Mouse (Mus musculus): ENCODE results near the gene Rbm4b. TPM values are rescaled to one million over a fixed set of nuclear protein-coding genes. Genes with fewer than 3 reads are reported as not detected.
A peak's percentile ranks its signal among the peaks of the same experiment; 100 is the strongest.

The Rbm4b gene
- polyA plus RNA-seq, 1 experiment from 2014 or later, result 116 TPM

- WGBS, result 67% methylated on average over 1 of the region's 1 CpGs
Observed at GRCm38 (mm10) chr19:4762876-4763275, 6.6 kb downstream of the Rbm4b start.

GRCm38 (mm10) chr19:4767507-4768148 lies 11.3 kb downstream of the Rbm4b start:
- no peak for ATAC-seq (replicated peaks; ENCODE audit: insufficient number of reproducible peaks, low FRiP score, low TSS enrichment, low read depth)
- no peak for DNase-seq (ENCODE audit: low spot score)
- Histone ChIP-seq H3K9me3 (replicated peaks; ENCODE audit: control insufficient read depth, low read length) (no peaks in the 10 kb centered on the region), H3K4me1 (ENCODE audit: control insufficient read depth, insufficient read depth, low read length) (no peaks in the 10 kb centered on the region), H3K9ac (replicated peaks; ENCODE audit: low read length) (no peak overlapping the region), H3K36me3 (replicated peaks; ENCODE audit: control insufficient read depth, insufficient read depth, low read depth, low read length) (peaks cover 10% of the 10 kb centered on the region), H3K27me3 (ENCODE audit: control insufficient read depth, insufficient read depth, low read length) (no peaks in the 10 kb centered on the region), H3K4me3 (ENCODE audit: low read depth, low read length) (no peak overlapping the region), H3K4me2 (ENCODE audit: low read depth, low read length) (no peak overlapping the region), H3K27ac (replicated peaks; ENCODE audit: low read depth, low read length) (no peak overlapping the region)
- WGBS, result 79% methylated on average over 12 of the region's 12 CpGs

More at GRCm38 (mm10) chr19:4762876-4763275, 6.6 kb downstream of the Rbm4b start:
- Histone ChIP-seq H3K4me3 (ENCODE audit: low read depth, low read length) (no peak overlapping the region), H3K4me1 (ENCODE audit: control insufficient read depth, insufficient read depth, low read length) (no peaks in the 10 kb centered on the region), H3K4me2 (ENCODE audit: low read depth, low read length) (no peak overlapping the region), H3K9me3 (replicated peaks; ENCODE audit: control insufficient read depth, low read length) (no peaks in the 10 kb centered on the region), H3K36me3 (replicated peaks; ENCODE audit: control insufficient read depth, insufficient read depth, low read depth, low read length) (peaks cover 6% of the 10 kb centered on the region), H3K27ac (replicated peaks; ENCODE audit: low read depth, low read length) (no peak overlapping the region), H3K9ac (replicated peaks; ENCODE audit: low read length) (no peak overlapping the region), H3K27me3 (ENCODE audit: control insufficient read depth, insufficient read depth, low read length) (no peaks in the 10 kb centered on the region)
- ATAC-seq (replicated peaks; ENCODE audit: insufficient number of reproducible peaks, low FRiP score, low TSS enrichment, low read depth), result no peak
- no peak for DNase-seq (ENCODE audit: low spot score)

GRCm38 (mm10) chr19:4772785-4773184 lies 16.5 kb downstream of the Rbm4b start:
- Histone ChIP-seq H3K9ac (replicated peaks; ENCODE audit: low read length) (no peak overlapping the region), H3K4me2 (ENCODE audit: low read depth, low read length) (no peak overlapping the region), H3K27ac (replicated peaks; ENCODE audit: low read depth, low read length) (no peak overlapping the region), H3K4me1 (ENCODE audit: control insufficient read depth, insufficient read depth, low read length) (no peaks in the 10 kb centered on the region), H3K27me3 (ENCODE audit: control insufficient read depth, insufficient read depth, low read length) (no peaks in the 10 kb centered on the region), H3K9me3 (replicated peaks; ENCODE audit: control insufficient read depth, low read length) (no peaks in the 10 kb centered on the region), H3K4me3 (ENCODE audit: low read depth, low read length) (no peak overlapping the region), H3K36me3 (replicated peaks; ENCODE audit: control insufficient read depth, insufficient read depth, low read depth, low read length) (peaks cover 13% of the 10 kb centered on the region)
- ATAC-seq (replicated peaks; ENCODE audit: insufficient number of reproducible peaks, low FRiP score, low TSS enrichment, low read depth) (no peak), DNase-seq (ENCODE audit: low spot score) (no peak)
- WGBS, result 88% methylated on average over 3 of the region's 3 CpGs

GRCm38 (mm10) chr19:4782891-4783290 lies 26.6 kb downstream of the Rbm4b start:
- no peak overlapping the region for H3K4me3 ChIP-seq (ENCODE audit: low read depth, low read length)
- no peak overlapping the region for H3K9ac ChIP-seq (replicated peaks; ENCODE audit: low read length)
- H3K36me3 ChIP-seq (replicated peaks; ENCODE audit: control insufficient read depth, insufficient read depth, low read depth, low read length), result peaks cover 17% of the 10 kb centered on the region
- H3K4me2 ChIP-seq (ENCODE audit: low read depth, low read length), result no peak overlapping the region
- no peaks in the 10 kb centered on the region for H3K9me3 ChIP-seq (replicated peaks; ENCODE audit: control insufficient read depth, low read length)
- no peaks in the 10 kb centered on the region for H3K27me3 ChIP-seq (ENCODE audit: control insufficient read depth, insufficient read depth, low read length)
- DNase-seq (ENCODE audit: low spot score), result no peak
- no peak for ATAC-seq (replicated peaks; ENCODE audit: insufficient number of reproducible peaks, low FRiP score, low TSS enrichment, low read depth)
- no peak overlapping the region for H3K27ac ChIP-seq (replicated peaks; ENCODE audit: low read depth, low read length)
- no peaks in the 10 kb centered on the region for H3K4me1 ChIP-seq (ENCODE audit: control insufficient read depth, insufficient read depth, low read length)
- WGBS, result 91% methylated on average over 2 of the region's 2 CpGs

GRCm38 (mm10) chr19:4785206-4785605 lies 28.9 kb downstream of the Rbm4b start:
- WGBS, result 93% methylated on average over 7 of the region's 7 CpGs
- Histone ChIP-seq H3K4me1 (ENCODE audit: control insufficient read depth, insufficient read depth, low read length) (no peaks in the 10 kb centered on the region), H3K27ac (replicated peaks; ENCODE audit: low read depth, low read length) (no peak overlapping the region), H3K9ac (replicated peaks; ENCODE audit: low read length) (no peak overlapping the region), H3K4me3 (ENCODE audit: low read depth, low read length) (no peak overlapping the region), H3K36me3 (replicated peaks; ENCODE audit: control insufficient read depth, insufficient read depth, low read depth, low read length) (peaks cover 18% of the 10 kb centered on the region), H3K4me2 (ENCODE audit: low read depth, low read length) (no peak overlapping the region), H3K9me3 (replicated peaks; ENCODE audit: control insufficient read depth, low read length) (no peaks in the 10 kb centered on the region), H3K27me3 (ENCODE audit: control insufficient read depth, insufficient read depth, low read length) (no peaks in the 10 kb centered on the region)
- ATAC-seq (replicated peaks; ENCODE audit: insufficient number of reproducible peaks, low FRiP score, low TSS enrichment, low read depth), result no peak
- DNase-seq (ENCODE audit: low spot score), result no peak

- H3K27me3 ChIP-seq (ENCODE audit: control insufficient read depth, insufficient read depth, low read length), result no peaks in the 10 kb centered on the region
Observed at GRCm38 (mm10) chr19:4786313-4786712, 30.0 kb downstream of the Rbm4b start.

GRCm38 (mm10) chr19:4793281-4793830 lies 37.1 kb downstream of the Rbm4b start:
- H3K9me3 ChIP-seq (replicated peaks; ENCODE audit: control insufficient read depth, low read length), result no peaks in the 10 kb centered on the region
- ATAC-seq (replicated peaks; ENCODE audit: insufficient number of reproducible peaks, low FRiP score, low TSS enrichment, low read depth) (no peak; the same call in 1 of the 2 replicates), DNase-seq (ENCODE audit: low spot score) (peak; percentile 42)
- H3K27ac ChIP-seq (replicated peaks; ENCODE audit: low read depth, low read length), result 0 out of 2 replicates have a peak overlapping the region, but pooled peaks have one; percentile 32
- under 1% methylated on average over 16 of the region's 16 CpGs for WGBS
- peak overlapping the region; percentile 72 for H3K9ac ChIP-seq (replicated peaks; ENCODE audit: low read length)
- no peaks in the 10 kb centered on the region; the same call in 1 of the 2 replicates for H3K36me3 ChIP-seq (replicated peaks; ENCODE audit: control insufficient read depth, insufficient read depth, low read depth, low read length)
- peak overlapping the region; percentile 65 for H3K4me2 ChIP-seq (ENCODE audit: low read depth, low read length)
- no peaks in the 10 kb centered on the region for H3K4me1 ChIP-seq (ENCODE audit: control insufficient read depth, insufficient read depth, low read length)
- H3K27me3 ChIP-seq (ENCODE audit: control insufficient read depth, insufficient read depth, low read length), result no peaks in the 10 kb centered on the region
- H3K4me3 ChIP-seq (ENCODE audit: low read depth, low read length), result peak overlapping the region; percentile 68

More at GRCm38 (mm10) chr19:4786313-4786712, 30.0 kb downstream of the Rbm4b start:
- ATAC-seq (replicated peaks; ENCODE audit: insufficient number of reproducible peaks, low FRiP score, low TSS enrichment, low read depth), result no peak
- no peak for DNase-seq (ENCODE audit: low spot score)
- Histone ChIP-seq H3K9ac (replicated peaks; ENCODE audit: low read length) (no peak overlapping the region), H3K4me1 (ENCODE audit: control insufficient read depth, insufficient read depth, low read length) (no peaks in the 10 kb centered on the region), H3K9me3 (replicated peaks; ENCODE audit: control insufficient read depth, low read length) (no peaks in the 10 kb centered on the region), H3K27ac (replicated peaks; ENCODE audit: low read depth, low read length) (no peak overlapping the region), H3K36me3 (replicated peaks; ENCODE audit: control insufficient read depth, insufficient read depth, low read depth, low read length) (peaks cover 18% of the 10 kb centered on the region), H3K4me2 (ENCODE audit: low read depth, low read length) (no peak overlapping the region), H3K4me3 (ENCODE audit: low read depth, low read length) (no peak overlapping the region)
- 91% methylated on average over 2 of the region's 2 CpGs for WGBS

- Histone ChIP-seq H3K4me3 (ENCODE audit: low read depth, low read length) (peak within 1 kb of the TSS; percentile 68), H3K27me3 (ENCODE audit: control insufficient read depth, insufficient read depth, low read length) (no peaks in the 10 kb centered on the region), H3K4me2 (ENCODE audit: low read depth, low read length) (peak within 1 kb of the TSS; percentile 65), H3K9ac (replicated peaks; ENCODE audit: low read length) (peak within 1 kb of the TSS; percentile 72), H3K27ac (replicated peaks; ENCODE audit: low read depth, low read length) (0 out of 2 replicates have a peak within 1 kb of the TSS, but pooled peaks have one; percentile 32), H3K4me1 (ENCODE audit: control insufficient read depth, insufficient read depth, low read length) (no peaks in the 10 kb centered on the region), H3K9me3 (replicated peaks; ENCODE audit: control insufficient read depth, low read length) (no peaks in the 10 kb centered on the region), H3K36me3 (replicated peaks; ENCODE audit: control insufficient read depth, insufficient read depth, low read depth, low read length) (no peaks in the 10 kb centered on the region; the same call in 1 of the 2 replicates)
- DNase-seq (ENCODE audit: low spot score) (peak; percentile 98), ATAC-seq (replicated peaks; ENCODE audit: insufficient number of reproducible peaks, low FRiP score, low TSS enrichment, low read depth) (peak; percentile 97)
- under 1% methylated on average over 31 of the region's 31 CpGs for WGBS
Observed at GRCm38 (mm10) chr19:4793831-4794422, 37.6 kb downstream of the Rbm4b start, which contains the start of gene Rbm4. TSS of gene Rbm4 (minus strand) at chr19:4793901.
